Mouse (Mus musculus) hindbrain, embryonic 13.5 days (tissue): ENCODE results near the gene Dbh. TPM values are rescaled to one million over a fixed set of nuclear protein-coding genes. Genes with fewer than 3 reads are reported as not detected.

Source experiments
- ATAC-seq: fragments of 200-750 bp; cut with Nextera tagmentation; 2 replicates; pipeline ENCODE4 v1.8.0; 2017; ENCODE audit warnings: moderate TSS enrichment; ENCODE audit not compliant: low FRiP score
- H3K27ac ChIP-seq: fragments of 300-500 bp; sonication (generic); 2 replicates; pipeline ENCODE4 v1.5.1; 2015; ENCODE audit warnings: inconsistent platforms, mild to moderate bottlenecking, moderate library complexity
- H3K27me3 ChIP-seq: fragments of 300-500 bp; sonication (generic); 2 replicates; pipeline ENCODE4 v1.6.1; 2015; ENCODE audit warnings: mild to moderate bottlenecking, inconsistent platforms
- H3K36me3 ChIP-seq: fragments of 300-500 bp; sonication (generic); 2 replicates; pipeline ENCODE4 v1.6.1; 2015; ENCODE audit warnings: mild to moderate bottlenecking, inconsistent platforms
- H3K4me1 ChIP-seq: fragments of 300-500 bp; sonication (generic); replicated peaks from 2 replicates; pipeline ENCODE4 v1.6.1; 2015; ENCODE audit warnings: inconsistent platforms
- H3K4me2 ChIP-seq: fragments of 300-500 bp; sonication (generic); 2 replicates; pipeline ENCODE4 v1.6.1; 2015; ENCODE audit warnings: inconsistent platforms, mild to moderate bottlenecking, moderate library complexity
- H3K4me3 ChIP-seq: fragments of 300-500 bp; sonication (generic); 2 replicates; pipeline ENCODE4 v1.5.1; 2015; ENCODE audit warnings: mild to moderate bottlenecking, inconsistent platforms
- H3K9ac ChIP-seq: fragments of 300-500 bp; sonication (generic); 2 replicates; pipeline ENCODE4 v1.6.1; 2015; ENCODE audit warnings: mild to moderate bottlenecking, inconsistent platforms
- H3K9me3 ChIP-seq: fragments of 300-500 bp; sonication (generic); 2 replicates; pipeline ENCODE4 v1.6.1; 2016; ENCODE audit warnings: inconsistent platforms
- WGBS: fragments of 180-500 bp; shearing (Covaris S2); methylation state at CpG from one replicate; pipeline ENCODE4 v1.1.7; 2015; 5-methylcytosine and 5-hydroxymethylcytosine counted together
- polyA plus RNA-seq: library from polyadenylated mRNA; unstranded; fragments of >200 nt; fragmentation: Nextera tagmentation; extraction: Ambion mirVana; gene quantifications from 2 replicates; pipeline ENCODE4 v1.2.1, GENCODE M21; 2015

Dbh gene
- polyA plus RNA-seq, 1 experiment from 2014 or later: 3.1 TPM

GRCm38 (mm10) chr2:27209370-27209769 lies 44.3 kb downstream of the Dbh start:
- Histone ChIP-seq H3K27me3 (no peaks in the 10 kb centered on the region), H3K4me3 (no peak overlapping the region), H3K4me1 (peaks cover 6% of the 10 kb centered on the region; the same call in 1 of the 2 replicates), H3K36me3 (no peaks in the 10 kb centered on the region), H3K9ac (no peak overlapping the region), H3K4me2 (no peak overlapping the region), H3K9me3 (no peaks in the 10 kb centered on the region), H3K27ac (no peak overlapping the region)
- ATAC-seq: no peak
- WGBS: 86% methylated on average over 9 of the region's 9 CpGs

DNA sequence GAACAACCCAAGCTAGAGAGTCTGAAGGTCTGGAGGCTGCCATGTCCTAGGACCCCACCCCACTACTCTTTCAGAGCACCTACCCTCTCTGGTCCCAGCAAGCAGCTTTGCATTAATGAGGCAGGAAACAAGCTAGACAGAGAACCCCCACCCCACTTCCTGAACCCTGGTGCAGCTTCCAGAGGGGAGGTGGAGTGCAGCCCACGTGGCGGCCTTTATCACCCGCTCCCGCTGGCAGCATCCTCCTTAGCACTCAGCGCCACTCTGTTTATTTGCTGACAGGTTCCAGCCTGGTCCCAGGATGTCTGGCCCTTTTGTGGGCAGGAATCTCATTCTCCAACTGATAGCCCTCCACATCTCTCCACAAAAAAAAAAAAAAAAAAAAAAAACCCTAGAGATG lies 44.8 kb downstream of the Dbh start:
- H3K27ac ChIP-seq: no peak overlapping the region
- H3K4me3 ChIP-seq: no peak overlapping the region
- WGBS: 71% methylated on average over 5 of the region's 5 CpGs
- no peak overlapping the region for H3K4me2 ChIP-seq
- no peaks in the 10 kb centered on the region for H3K9me3 ChIP-seq
- no peaks in the 10 kb centered on the region for H3K36me3 ChIP-seq
- no peak overlapping the region for H3K9ac ChIP-seq
- H3K4me1 ChIP-seq: peaks cover 6% of the 10 kb centered on the region; the same call in 1 of the 2 replicates
- H3K27me3 ChIP-seq: no peaks in the 10 kb centered on the region
- no peak for ATAC-seq

DNA sequence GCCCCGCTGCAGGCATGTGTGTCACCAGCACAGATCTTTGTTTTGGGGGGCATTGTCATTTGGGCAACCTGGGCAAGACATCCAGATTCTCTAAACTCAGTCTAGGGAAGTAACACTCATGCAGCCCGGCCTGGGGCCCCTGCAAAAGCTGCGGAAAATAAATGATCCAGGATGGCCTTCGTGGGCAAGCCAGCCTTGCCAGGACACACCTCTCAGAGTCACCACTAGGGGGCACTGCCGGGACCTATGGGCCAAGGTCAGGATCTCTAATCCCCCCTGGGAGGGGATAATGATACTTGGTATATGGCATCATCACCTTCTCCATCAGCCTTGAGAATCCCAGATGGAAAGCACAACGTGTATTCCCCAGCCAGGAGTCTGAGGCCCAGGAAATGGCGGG lies 45.2 kb downstream of the Dbh start:
- Histone ChIP-seq H3K9me3 (no peaks in the 10 kb centered on the region), H3K27me3 (no peaks in the 10 kb centered on the region), H3K27ac (no peak overlapping the region), H3K4me1 (peaks cover 6% of the 10 kb centered on the region; the same call in 1 of the 2 replicates), H3K4me2 (no peak overlapping the region), H3K36me3 (no peaks in the 10 kb centered on the region), H3K4me3 (no peak overlapping the region), H3K9ac (no peak overlapping the region)
- ATAC-seq: no peak
- WGBS: 62% methylated on average over 7 of the region's 7 CpGs

DNA sequence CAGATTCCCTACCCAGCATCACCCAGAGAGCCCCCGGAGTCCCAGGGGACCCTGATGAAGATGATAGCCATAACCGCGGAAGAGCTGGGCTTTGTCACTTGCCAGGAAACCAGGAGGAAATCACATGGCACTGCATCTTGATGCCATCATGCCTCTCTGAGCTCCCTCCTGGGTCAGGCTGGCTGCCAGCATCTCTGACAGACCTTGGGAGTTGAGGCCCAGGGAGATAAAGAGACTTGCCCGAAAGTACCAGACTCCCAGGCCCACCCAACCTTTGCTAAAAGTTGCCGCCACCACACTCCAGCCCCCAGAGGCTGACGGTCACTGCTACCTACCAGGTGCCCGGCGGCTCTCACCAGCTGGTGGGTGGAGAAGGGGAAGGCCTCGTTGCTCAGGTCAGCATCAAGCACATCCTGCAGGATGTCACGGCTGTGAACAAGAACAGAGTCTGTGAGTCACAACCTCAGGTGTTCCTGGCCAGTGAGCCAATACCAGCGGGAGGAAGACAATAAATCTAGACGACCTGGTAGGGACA lies 45.7 kb downstream of the Dbh start:
- no peaks in the 10 kb centered on the region for H3K27me3 ChIP-seq
- WGBS: 84% methylated on average over 12 of the region's 12 CpGs
- no peak overlapping the region for H3K4me3 ChIP-seq
- no peak overlapping the region for H3K27ac ChIP-seq
- H3K4me1 ChIP-seq: peaks cover 6% of the 10 kb centered on the region; the same call in 1 of the 2 replicates
- H3K9me3 ChIP-seq: no peaks in the 10 kb centered on the region
- H3K9ac ChIP-seq: no peak overlapping the region
- no peak for ATAC-seq
- H3K4me2 ChIP-seq: no peak overlapping the region
- H3K36me3 ChIP-seq: no peaks in the 10 kb centered on the region

DNA sequence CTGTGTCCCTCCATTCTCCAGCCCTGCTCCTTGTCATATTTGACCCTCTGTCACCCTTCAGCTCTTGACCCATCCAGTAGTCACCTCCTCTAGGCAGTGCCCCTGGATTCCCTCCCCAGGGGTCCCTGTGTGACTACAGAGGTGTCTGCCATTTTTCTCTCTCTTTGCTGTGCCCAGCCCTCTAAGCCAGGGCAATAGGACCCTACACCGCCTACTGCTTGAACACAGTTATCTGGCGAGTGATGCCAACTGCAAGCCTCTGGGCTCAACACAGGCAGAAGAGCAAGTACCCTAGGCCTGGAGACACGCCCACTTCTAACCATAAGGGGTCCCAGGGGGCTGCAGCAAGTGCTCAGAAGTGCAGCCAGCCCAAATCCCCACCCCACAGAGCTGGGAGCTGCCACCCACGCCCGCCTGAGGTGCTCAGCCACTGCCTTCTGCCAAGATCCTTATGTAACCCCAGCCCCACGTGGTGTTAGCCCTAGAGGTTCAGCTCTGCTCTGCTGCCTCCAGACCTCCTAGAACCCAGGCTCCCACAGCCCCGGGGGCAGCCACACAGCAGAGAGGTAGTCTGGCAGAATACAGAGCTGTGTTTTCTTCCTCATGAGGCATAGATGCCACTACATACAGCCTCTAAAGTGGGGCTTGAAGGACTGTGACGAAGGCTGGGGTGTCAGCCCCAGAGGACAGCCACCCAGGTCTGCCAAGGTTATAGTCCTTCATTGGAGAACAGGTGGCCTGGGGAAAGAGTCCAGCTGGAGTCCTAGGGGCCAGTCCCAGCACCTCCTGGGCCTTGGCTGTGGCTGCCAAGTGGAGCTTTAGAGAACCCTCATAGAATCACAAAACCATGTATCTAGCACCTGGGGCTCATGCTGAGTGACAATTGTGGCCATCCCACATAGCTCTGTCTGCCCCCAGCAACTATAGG lies 47.2 kb downstream of the Dbh start:
- Histone ChIP-seq H3K27me3 (no peaks in the 10 kb centered on the region), H3K4me3 (no peak overlapping the region), H3K36me3 (no peaks in the 10 kb centered on the region), H3K9ac (no peak overlapping the region), H3K4me2 (no peak overlapping the region), H3K27ac (no peak overlapping the region), H3K9me3 (no peaks in the 10 kb centered on the region), H3K4me1 (peaks cover 6% of the 10 kb centered on the region; the same call in 1 of the 2 replicates)
- 64% methylated on average over 8 of the region's 8 CpGs for WGBS
- no peak for ATAC-seq

GRCm38 (mm10) chr2:27215537-27215936 lies 50.5 kb downstream of the Dbh start:
- H3K27me3 ChIP-seq: no peaks in the 10 kb centered on the region
- WGBS: 88% methylated on average over 2 of the region's 2 CpGs
- H3K9me3 ChIP-seq: no peaks in the 10 kb centered on the region
- peaks cover 6% of the 10 kb centered on the region; the same call in 1 of the 2 replicates for H3K4me1 ChIP-seq
- no peaks in the 10 kb centered on the region for H3K36me3 ChIP-seq
- no peak overlapping the region for H3K9ac ChIP-seq
- no peak overlapping the region for H3K4me2 ChIP-seq
- no peak overlapping the region for H3K27ac ChIP-seq
- H3K4me3 ChIP-seq: no peak overlapping the region
- no peak for ATAC-seq

DNA sequence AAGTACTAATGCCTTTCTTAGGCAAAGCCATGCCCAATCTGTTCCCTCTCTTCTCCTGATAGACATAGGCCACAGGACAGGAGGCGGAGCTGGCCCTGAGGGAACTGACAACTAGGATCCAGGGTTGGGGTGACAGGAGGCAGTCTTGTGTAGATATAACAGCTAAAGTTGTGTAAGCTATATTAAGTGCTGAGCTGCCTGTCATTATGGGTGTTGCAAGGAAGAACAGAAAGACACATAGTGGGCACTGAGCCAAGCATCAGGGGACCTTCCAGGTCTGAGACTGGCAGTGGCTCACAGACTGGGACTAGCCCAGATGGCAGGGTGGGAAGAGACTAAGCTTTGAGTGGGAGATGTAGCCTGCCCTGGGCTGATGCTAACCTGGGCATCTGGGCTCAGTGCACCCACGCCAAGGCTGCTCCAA lies 53.1 kb downstream of the Dbh start:
- no peak overlapping the region for H3K4me2 ChIP-seq
- H3K27me3 ChIP-seq: no peaks in the 10 kb centered on the region
- no peak overlapping the region for H3K27ac ChIP-seq
- no peak overlapping the region for H3K9ac ChIP-seq
- H3K9me3 ChIP-seq: no peaks in the 10 kb centered on the region
- ATAC-seq: no peak
- WGBS: 86% methylated on average over 2 of the region's 2 CpGs
- no peaks in the 10 kb centered on the region for H3K4me1 ChIP-seq
- no peaks in the 10 kb centered on the region for H3K36me3 ChIP-seq
- no peak overlapping the region for H3K4me3 ChIP-seq

GRCm38 (mm10) chr2:27218569-27218968 lies 53.5 kb downstream of the Dbh start:
- no peaks in the 10 kb centered on the region for H3K27me3 ChIP-seq
- no peak overlapping the region for H3K4me2 ChIP-seq
- H3K4me3 ChIP-seq: no peak overlapping the region
- 91% methylated on average over 8 of the region's 8 CpGs for WGBS
- H3K4me1 ChIP-seq: no peaks in the 10 kb centered on the region
- no peak overlapping the region for H3K27ac ChIP-seq
- no peak overlapping the region for H3K9ac ChIP-seq
- no peaks in the 10 kb centered on the region for H3K9me3 ChIP-seq
- no peaks in the 10 kb centered on the region for H3K36me3 ChIP-seq
- no peak for ATAC-seq

GRCm38 (mm10) chr2:27223012-27223421 lies 58.0 kb downstream of the Dbh start:
- H3K9ac ChIP-seq: no peak overlapping the region
- no peak overlapping the region for H3K27ac ChIP-seq
- H3K36me3 ChIP-seq: no peaks in the 10 kb centered on the region
- no peaks in the 10 kb centered on the region for H3K4me1 ChIP-seq
- H3K4me3 ChIP-seq: no peak overlapping the region
- 88% methylated on average over 7 of the region's 7 CpGs for WGBS
- no peaks in the 10 kb centered on the region for H3K9me3 ChIP-seq
- H3K4me2 ChIP-seq: no peak overlapping the region
- ATAC-seq: no peak
- no peaks in the 10 kb centered on the region for H3K27me3 ChIP-seq

GRCm38 (mm10) chr2:27226572-27226971 lies 61.5 kb downstream of the Dbh start:
- no peak overlapping the region for H3K27ac ChIP-seq
- H3K36me3 ChIP-seq: no peaks in the 10 kb centered on the region
- no peak for ATAC-seq
- no peak overlapping the region for H3K4me2 ChIP-seq
- WGBS: 72% methylated on average over 7 of the region's 7 CpGs
- H3K4me1 ChIP-seq: no peaks in the 10 kb centered on the region
- H3K27me3 ChIP-seq: no peaks in the 10 kb centered on the region
- H3K9me3 ChIP-seq: no peaks in the 10 kb centered on the region
- H3K9ac ChIP-seq: no peak overlapping the region
- H3K4me3 ChIP-seq: no peak overlapping the region

DNA sequence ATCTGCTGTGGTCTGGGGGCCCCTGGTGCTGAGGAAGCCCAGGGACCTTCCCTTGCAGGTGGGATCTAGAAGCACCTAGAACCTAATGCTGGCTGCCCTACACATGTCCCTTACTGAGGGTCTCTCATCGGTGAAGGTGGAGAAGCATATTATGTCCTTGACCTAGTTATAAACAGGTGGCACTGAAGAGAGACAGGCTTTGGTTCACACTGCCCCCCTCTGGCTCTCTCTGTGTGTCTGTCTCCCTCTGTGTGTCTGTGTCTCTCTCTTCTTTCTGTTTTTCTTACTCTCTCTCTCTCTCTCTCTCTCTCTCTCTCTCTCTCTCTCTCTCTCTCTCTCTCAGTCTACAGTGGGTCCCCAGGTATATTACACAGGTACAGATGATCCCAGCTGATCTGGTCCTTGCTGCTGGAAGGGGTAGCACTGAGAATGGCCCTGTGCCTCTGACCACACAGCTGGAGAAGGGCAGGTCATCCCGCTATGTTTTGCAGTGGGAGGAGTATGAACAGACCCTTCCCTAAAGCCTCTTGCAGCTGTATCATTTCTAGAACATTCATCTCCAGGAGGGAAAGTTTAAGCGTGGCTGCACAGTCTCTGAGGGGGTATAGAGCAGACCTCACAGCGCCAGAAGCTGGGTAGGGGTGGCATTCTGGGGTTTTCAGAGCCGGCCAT lies 63.9 kb downstream of the Dbh start:
- no peak overlapping the region for H3K27ac ChIP-seq
- 90% methylated on average over 5 of the region's 5 CpGs for WGBS
- H3K4me2 ChIP-seq: no peak overlapping the region
- H3K27me3 ChIP-seq: 0 out of 2 replicates have a peak, but pooled peaks cover under 1% of the 10 kb centered on the region
- ATAC-seq: no peak
- H3K4me1 ChIP-seq: peaks cover 5% of the 10 kb centered on the region
- H3K4me3 ChIP-seq: no peak overlapping the region
- no peak overlapping the region for H3K9ac ChIP-seq
- no peaks in the 10 kb centered on the region for H3K9me3 ChIP-seq
- H3K36me3 ChIP-seq: no peaks in the 10 kb centered on the region

DNA sequence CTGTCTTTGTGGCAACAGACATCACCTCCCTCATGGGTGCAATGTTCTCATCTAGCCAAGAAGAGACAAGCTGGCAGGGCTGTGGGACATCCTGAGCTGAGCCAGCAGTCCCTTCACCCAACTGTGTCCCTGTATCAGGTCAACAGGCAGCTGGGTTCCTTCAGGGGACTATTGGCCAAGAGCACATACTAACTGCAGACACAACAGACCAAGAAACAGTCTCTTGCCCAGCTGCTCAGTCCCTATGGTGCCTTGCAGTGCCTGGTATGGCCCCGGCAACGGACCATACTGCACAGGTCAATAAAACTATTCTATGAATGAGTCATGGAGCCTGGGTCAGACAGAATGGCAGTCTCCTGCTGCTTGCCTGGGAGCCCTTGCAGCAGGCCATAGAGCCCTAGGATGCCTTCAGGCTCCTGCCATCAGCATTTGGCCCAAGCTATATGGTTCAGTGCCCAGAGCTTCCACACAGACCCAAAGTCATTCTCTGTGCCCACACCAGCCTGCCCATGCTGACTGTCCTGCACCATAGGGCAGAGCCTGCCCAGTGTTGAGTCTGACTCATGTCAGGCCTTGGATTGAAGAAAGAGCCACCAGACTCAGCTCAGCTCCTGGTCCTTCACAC lies 64.6 kb downstream of the Dbh start:
- no peaks in the 10 kb centered on the region for H3K36me3 ChIP-seq
- peaks cover 5% of the 10 kb centered on the region for H3K4me1 ChIP-seq
- no peak overlapping the region for H3K4me2 ChIP-seq
- H3K9ac ChIP-seq: no peak overlapping the region
- WGBS: 80% methylated on average over 2 of the region's 2 CpGs
- no peak overlapping the region for H3K27ac ChIP-seq
- 0 out of 2 replicates have a peak, but pooled peaks cover 6% of the 10 kb centered on the region for H3K27me3 ChIP-seq
- no peaks in the 10 kb centered on the region for H3K9me3 ChIP-seq
- no peak overlapping the region for H3K4me3 ChIP-seq
- no peak for ATAC-seq
